Mouse (Mus musculus) heart, embryonic 15.5 days (tissue): Measurements from ENCODE around the gene Cacna1i. TPM values are rescaled to one million over a fixed set of nuclear protein-coding genes. Genes with fewer than 3 reads are reported as not detected.

Source experiments
- polyA plus RNA-seq: library from polyadenylated mRNA; unstranded; fragments of >200 nt; fragmentation: Nextera tagmentation; extraction: Ambion mirVana; gene quantifications from 2 replicates; pipeline ENCODE4 v1.2.1, GENCODE M21; 2015

Cacna1i gene
- polyA plus RNA-seq, 1 experiment from 2014 or later = not detected

Other genes with a start within 250 kb of the Cacna1i start
- 38.0 and 42.9 TPM in 2 replicates for gene Syngr1, start 195.9 kb upstream of the Cacna1i start, polyA plus RNA-seq
- gene Rpl3, start 195.4 kb upstream of the Cacna1i start, polyA plus RNA-seq = 565 and 609 TPM in 2 replicates
- 25.0 and 33.6 TPM in 2 replicates for gene Tab1, start 154.1 kb upstream of the Cacna1i start, polyA plus RNA-seq
- 0.93 and 2.5 TPM in 2 replicates for gene Mgat3, start 113.5 kb upstream of the Cacna1i start, polyA plus RNA-seq
- 21.1 and 26.8 TPM in 2 replicates for gene Mief1, start 53.2 kb upstream of the Cacna1i start, polyA plus RNA-seq
- gene AC140267.1, start 51.4 kb upstream of the Cacna1i start, polyA plus RNA-seq = not detected in 2 replicates
- gene Atf4, start 32.1 kb upstream of the Cacna1i start, polyA plus RNA-seq = 71.5 and 81.8 TPM in 2 replicates
- 33.8 and 35.9 TPM in 2 replicates for gene Rps19bp1, start 22.9 kb upstream of the Cacna1i start, polyA plus RNA-seq